Mouse (Mus musculus): ENCODE results near the gene Oca2.

The Oca2 gene

GRCm38 (mm10) chr7:56388295-56388694, 148.7 kb downstream of the Oca2 start:
- no peak for DNase-seq

GRCm38 (mm10) chr7:56418182-56418836, 178.7 kb downstream of the Oca2 start:
- DNase-seq, result no peak

DNA sequence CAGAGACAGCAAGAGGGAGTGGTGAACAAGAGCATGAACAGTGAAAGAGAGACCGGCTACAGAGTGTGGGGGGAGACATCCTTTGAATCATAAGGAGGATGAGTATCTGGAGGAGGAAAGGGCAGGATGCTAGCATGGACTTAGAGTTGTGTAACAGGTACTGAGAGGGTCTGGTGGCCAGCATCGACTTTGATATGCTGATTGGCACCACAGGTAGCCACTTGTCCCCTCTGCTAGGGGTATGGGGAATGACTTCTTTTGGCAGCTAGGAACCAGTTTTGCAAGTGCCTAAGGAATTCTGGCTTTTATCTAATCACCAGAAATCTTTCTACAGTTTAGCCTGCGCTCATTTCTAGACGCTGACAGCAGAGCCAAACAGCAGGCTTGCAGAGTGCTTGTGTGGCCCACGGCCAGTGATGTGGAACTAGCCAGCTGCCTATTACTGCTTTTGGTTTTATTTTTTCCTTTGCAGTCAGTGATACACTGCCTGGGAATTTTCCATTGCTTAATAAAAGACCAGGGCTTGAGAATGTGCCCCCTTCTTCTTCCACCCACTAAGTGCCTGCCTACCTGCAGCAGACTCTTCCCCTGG, 179.8 kb downstream of the Oca2 start:
- no peak for DNase-seq

DNA sequence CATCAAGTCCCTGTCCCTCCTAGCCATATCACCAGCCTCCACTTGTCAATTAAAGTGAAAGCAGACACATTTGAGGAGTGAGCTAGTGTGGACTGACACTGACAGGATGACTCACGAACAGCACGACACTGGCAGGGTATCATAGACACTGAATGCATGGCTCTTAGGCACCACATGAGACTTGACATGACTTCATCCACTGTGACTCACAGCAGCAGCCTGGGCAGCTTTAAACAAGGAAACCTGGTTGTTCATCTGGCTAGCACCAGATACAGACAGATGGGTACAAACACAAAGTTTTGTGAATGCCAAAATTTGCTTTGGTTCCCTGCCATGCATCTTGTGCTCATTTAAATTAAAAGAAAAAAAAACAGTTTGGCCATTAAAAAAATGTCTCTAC, 182.4 kb downstream of the Oca2 start:
- peak; percentile 17 for DNase-seq

DNA sequence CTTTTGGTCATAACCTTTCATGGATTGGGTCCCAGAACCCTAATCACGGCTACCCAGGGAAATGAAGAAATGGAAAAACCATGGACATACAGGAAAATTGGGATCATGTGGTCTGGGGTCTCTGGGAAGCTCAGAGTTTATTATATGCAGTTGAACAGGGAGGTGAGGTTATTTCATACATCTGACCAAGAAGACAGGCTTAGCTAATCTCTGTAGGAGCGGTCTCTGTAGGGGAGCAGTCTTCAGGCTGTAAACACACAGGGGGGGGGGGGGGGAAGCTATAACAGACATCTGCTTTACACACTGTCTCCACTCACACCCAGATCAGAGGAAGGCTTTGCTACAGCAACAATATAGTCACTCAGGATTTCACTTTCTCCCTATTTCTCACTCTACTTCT, 184.0 kb downstream of the Oca2 start:
- DNase-seq, result no peak

DNA sequence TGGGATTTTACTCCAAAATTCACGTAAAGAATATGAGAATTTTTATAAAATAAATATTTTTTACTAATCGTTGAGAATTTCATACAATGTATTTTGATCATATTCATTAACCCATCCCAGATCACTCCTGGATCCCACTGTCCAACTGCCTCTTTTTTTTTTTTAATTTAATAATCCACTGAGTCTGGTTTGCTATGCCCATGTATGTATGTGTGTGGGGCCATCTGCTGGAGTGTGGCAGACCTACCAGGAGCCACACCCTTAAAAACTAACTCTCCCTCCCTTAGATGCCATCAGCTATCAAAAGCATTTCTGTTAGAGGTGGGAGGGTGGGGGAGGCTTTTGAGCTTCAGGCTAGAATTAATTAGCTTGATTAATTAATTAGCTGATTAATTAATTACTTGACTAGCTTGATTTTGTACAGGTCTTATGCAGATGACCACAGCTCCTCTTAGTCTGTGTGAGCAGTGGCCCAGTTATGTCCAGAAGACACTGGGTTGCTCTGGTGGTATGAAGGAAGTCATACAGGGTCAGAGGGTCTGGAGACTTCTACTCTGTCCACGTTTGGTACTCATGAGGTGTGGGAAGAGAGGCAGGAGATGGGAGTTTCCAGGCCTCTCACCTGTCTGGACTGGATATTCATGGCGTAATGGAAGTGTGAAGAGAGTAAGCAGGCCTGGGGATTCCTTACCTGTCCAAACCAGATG, 221.4 kb downstream of the Oca2 start:
- DNase-seq, result no peak

DNA sequence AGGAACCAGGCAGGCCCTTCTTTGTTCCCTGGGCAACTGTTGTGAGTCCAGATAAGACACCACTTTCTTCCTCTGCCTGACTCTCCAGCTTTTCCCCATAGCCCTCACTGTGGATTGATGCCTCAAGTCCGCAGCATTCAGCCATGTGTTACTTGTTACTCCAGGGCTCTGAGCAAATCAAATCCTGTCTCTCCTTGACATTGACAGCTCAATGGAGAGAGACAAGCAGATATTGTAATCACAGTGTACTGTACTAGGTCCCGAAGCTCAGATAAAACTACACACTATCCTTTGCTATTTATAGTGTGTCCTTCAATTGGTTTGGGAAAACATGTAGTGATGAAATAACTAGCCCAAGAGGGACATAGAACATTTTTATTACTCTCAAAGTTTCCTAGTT, 258.7 kb downstream of the Oca2 start:
- DNase-seq, result no peak

DNA sequence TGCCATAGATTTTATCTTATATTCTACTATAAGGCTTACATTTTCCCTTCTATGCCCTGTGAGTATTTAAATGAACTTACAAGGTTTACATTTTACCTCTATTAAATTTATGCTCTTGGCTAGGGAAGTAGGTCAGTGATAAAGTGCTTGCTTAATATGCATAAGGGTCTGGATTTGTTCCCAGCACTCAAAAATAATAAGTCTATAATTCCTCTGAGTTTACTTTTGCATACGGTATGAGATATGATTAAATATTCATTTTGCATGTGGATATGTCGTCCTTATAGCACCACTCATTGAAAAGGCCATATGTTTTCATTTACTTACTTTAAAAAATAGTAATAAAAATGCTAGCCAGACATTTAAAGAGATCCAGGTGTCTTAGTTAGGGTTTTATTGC, 259.8 kb downstream of the Oca2 start:
- no peak for DNase-seq

- no peak for DNase-seq
Observed at GRCm38 (mm10) chr7:56499767-56500166, 260.2 kb downstream of the Oca2 start.

- DNase-seq, result no peak
Observed at GRCm38 (mm10) chr7:56500438-56500837, 260.9 kb downstream of the Oca2 start.

- no peak for DNase-seq
Observed at GRCm38 (mm10) chr7:56518581-56518980, 279.0 kb downstream of the Oca2 start.

GRCm38 (mm10) chr7:56519741-56520140, 280.2 kb downstream of the Oca2 start:
- DNase-seq, result no peak

DNA sequence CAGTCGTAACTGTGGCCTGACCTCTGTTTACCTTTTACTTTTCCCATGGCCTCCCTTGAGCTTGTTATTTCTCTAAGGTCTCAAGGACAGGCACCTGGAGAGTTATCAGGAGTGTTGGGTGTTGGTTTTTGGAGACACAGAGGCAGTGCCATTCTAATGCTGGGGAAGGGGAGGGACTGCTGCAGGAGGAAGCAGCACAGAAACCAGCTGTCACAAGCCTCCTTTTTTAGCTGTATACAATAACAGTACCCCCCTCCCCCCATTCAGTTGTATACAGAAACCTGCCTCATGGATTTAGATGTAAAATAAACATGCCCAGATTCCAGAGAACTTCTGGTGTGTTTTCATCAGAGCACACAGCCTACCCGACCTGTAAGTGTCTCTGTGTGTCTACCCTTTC, 295.3 kb downstream of the Oca2 start:
- no peak for DNase-seq

DNA sequence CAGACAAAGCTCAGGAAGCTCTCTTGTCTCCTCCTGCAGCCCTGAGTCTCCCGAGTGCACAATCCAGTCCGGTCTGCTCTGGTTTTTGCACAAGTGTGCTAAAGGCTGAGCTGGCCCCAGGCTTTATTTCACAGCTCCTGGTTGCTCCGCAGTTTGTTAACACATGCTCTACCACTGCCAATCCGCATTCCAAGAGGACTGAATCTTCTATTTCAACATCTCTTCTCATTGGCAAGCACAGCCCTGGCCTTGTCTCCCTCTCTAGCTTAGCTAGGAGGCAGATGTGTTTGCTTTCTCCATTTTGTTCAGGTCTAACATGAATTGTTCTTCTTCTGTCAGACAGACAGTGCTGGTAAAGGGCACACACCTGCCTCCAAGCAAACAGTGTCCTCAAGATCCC, 309.7 kb downstream of the Oca2 start:
- DNase-seq, result no peak

DNA sequence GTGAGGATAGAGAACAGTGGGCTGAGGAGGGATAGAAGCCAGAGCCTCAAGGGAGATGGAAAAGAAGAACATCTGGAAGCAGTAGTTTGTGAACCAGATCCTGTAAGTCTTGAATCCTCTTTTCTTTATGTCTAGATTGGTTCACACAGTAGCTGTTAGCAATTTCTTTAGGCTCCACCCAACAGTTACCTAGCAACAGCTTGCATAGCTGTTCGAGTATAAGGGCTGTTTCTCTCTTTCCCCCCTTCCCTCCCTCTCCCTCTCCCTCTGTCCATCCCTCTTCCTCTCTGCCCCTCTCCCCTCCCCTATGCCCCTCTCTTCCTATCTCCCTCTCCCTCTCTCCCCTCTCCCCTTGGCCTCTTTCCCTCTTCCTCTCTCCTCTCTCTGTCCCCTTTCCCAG, 312.2 kb downstream of the Oca2 start:
- no peak for DNase-seq

All from cerebellum, adult 9-11 months (tissue).